Mouse (Mus musculus) neural tube, embryonic 14.5 days (tissue): ENCODE measurements at regions not wholly inside any gene's neighbourhood (a gene's known extent, or its start where the extent isn't known, plus 50 kb on each side); places are given as distances from the start of the nearest gene placed in this dataset.
A peak's percentile ranks its signal among the peaks of the same experiment; 100 is the strongest.

Experiments
- ATAC-seq: fragments of 200-750 bp; cut with Nextera tagmentation; 2 replicates; pipeline ENCODE4 v1.8.0; 2017; ENCODE audit warnings: low read depth, mild to moderate bottlenecking, moderate TSS enrichment, moderate library complexity
- H3K27ac ChIP-seq: fragments of 300-500 bp; sonication (generic); 2 replicates; pipeline ENCODE4 v1.5.1; 2014; ENCODE audit warnings: low read depth, mild to moderate bottlenecking, control low read depth, low read length, moderate library complexity, mixed read lengths
- H3K27me3 ChIP-seq: fragments of 300-500 bp; sonication (generic); 2 replicates; pipeline ENCODE4 v1.6.1; 2014; ENCODE audit warnings: low read length; ENCODE audit not compliant: control insufficient read depth, insufficient read depth
- H3K36me3 ChIP-seq: fragments of 300-500 bp; sonication (generic); 2 replicates; pipeline ENCODE4 v1.6.1; 2014; ENCODE audit warnings: low read length, mixed read lengths; ENCODE audit not compliant: control insufficient read depth, insufficient read depth
- H3K4me1 ChIP-seq: fragments of 300-500 bp; sonication (generic); 2 replicates; pipeline ENCODE4 v1.6.1; 2014; ENCODE audit warnings: low read length; ENCODE audit not compliant: control insufficient read depth, insufficient read depth
- H3K4me2 ChIP-seq: fragments of 300-500 bp; sonication (generic); 2 replicates; pipeline ENCODE4 v1.6.1; 2014; ENCODE audit warnings: mild to moderate bottlenecking, low read depth, low read length, control low read depth
- H3K4me3 ChIP-seq: fragments of 300-500 bp; sonication (generic); 2 replicates; pipeline ENCODE4 v1.5.1; 2014; ENCODE audit warnings: low read depth, low read length, control low read depth, mixed read lengths
- H3K9ac ChIP-seq: fragments of 300-500 bp; sonication (generic); replicated peaks from 2 replicates; pipeline ENCODE4 v1.6.1; 2014; ENCODE audit warnings: low read depth, mild to moderate bottlenecking, control low read depth, low read length, mixed read lengths
- H3K9me3 ChIP-seq: fragments of 300-500 bp; sonication (generic); 2 replicates; pipeline ENCODE4 v1.6.1; 2016; ENCODE audit warnings: low read length; ENCODE audit not compliant: control insufficient read depth
- WGBS: fragments of 180-500 bp; shearing (Covaris S2); extraction: QIAGEN DNeasy Blood & Tissue Kit; methylation state at CpG from one replicate; pipeline ENCODE4 v1.1.7; 2014; 5-methylcytosine and 5-hydroxymethylcytosine counted together

DNA sequence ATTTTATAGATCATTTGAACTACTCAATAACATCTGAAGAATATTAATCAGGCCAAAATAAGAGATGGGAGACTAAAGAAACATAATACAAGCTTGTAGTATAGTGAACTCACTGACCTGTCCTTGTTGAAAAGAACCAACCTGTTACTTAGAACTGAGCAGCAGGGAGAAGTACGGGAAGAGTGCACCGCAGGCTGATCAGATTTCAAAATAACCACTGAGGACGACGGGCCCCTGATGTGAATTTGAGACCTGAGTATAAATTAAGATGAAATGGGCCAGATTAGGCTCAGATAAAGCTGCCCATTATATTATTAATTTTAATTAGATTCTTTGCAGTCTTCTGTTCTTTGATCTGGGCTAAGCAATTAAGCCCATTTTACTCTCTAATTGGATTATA lies 391.2 kb upstream of the Tyrp1 start:
- 79% methylated on average over 4 of the region's 4 CpGs for WGBS
- ATAC-seq, result no peak
- Histone ChIP-seq H3K4me2 (no peak overlapping the region), H3K27me3 (no peaks in the 10 kb centered on the region), H3K9me3 (no peaks in the 10 kb centered on the region), H3K9ac (no peak overlapping the region), H3K4me3 (no peak overlapping the region), H3K4me1 (no peaks in the 10 kb centered on the region), H3K36me3 (no peaks in the 10 kb centered on the region), H3K27ac (no peak overlapping the region)

GRCm38 (mm10) chr4:80463615-80464014 lies 370.3 kb upstream of the Tyrp1 start:
- no peaks in the 10 kb centered on the region for H3K36me3 ChIP-seq
- no peak overlapping the region for H3K9ac ChIP-seq
- H3K27me3 ChIP-seq, result no peaks in the 10 kb centered on the region
- H3K4me1 ChIP-seq, result no peaks in the 10 kb centered on the region
- no peaks in the 10 kb centered on the region for H3K9me3 ChIP-seq
- no peak for ATAC-seq
- WGBS, result 86% methylated on average over 1 of the region's 1 CpGs
- no peak overlapping the region for H3K27ac ChIP-seq
- no peak overlapping the region for H3K4me2 ChIP-seq
- H3K4me3 ChIP-seq, result no peak overlapping the region

DNA sequence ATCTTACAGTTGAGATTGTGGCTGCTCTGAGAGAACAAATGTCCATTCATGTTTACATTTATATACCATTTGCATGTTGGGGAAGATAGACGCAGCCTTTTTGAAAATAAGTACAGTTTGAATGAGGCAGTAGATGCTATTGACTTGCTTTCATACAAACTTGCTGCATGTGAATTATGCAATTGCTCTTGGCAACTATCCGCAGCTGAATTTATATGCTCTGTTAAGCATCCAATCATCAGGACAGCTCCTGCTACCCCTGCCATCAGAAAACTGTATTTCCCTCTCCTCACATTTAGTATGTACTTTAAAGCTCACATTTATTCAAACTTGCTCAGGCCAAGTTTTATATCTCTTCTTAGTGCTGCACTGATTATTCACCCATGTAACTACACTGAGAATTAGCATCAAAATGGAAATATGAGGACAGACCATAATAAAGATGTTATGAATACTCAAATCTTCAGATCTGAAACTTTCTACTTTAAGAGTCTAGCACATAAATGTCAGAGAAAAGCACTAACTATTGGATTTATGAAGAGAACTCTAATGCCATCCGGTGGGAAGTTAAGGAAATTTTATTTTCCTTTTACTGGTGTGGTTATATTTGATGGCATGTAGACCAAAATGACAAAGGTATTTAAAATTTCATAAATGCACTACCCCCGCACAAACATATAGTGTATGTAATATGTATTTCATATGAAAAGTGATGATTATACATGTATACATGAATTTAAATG lies 358.0 kb upstream of the Tyrp1 start:
- no peak overlapping the region for H3K4me2 ChIP-seq
- H3K27ac ChIP-seq, result no peak overlapping the region
- H3K4me1 ChIP-seq, result no peaks in the 10 kb centered on the region
- no peaks in the 10 kb centered on the region for H3K9me3 ChIP-seq
- no peaks in the 10 kb centered on the region for H3K27me3 ChIP-seq
- H3K4me3 ChIP-seq, result no peak overlapping the region
- H3K36me3 ChIP-seq, result no peaks in the 10 kb centered on the region
- 77% methylated on average over 4 of the region's 4 CpGs for WGBS
- no peak for ATAC-seq
- no peak overlapping the region for H3K9ac ChIP-seq

DNA sequence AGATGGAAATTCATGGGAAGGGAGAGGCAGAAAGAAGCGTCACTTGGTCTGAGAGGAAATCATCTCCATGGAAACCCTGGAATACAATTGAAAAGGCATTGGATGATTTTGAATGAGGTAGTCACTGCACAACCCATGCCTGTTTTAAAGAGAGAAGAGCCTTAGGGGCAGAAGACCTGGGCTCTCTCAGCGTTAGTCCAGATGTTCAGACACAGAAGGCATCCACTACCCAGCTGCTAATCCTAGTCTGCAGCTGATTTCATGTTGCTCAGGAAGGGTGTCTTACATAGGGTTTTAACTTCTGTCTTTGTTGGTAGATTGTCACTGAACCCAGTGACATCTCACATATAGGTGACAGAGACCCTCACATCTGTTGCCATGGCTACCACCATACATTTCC lies 318.8 kb upstream of the Tyrp1 start:
- H3K4me1 ChIP-seq, result no peaks in the 10 kb centered on the region
- H3K27me3 ChIP-seq, result no peaks in the 10 kb centered on the region
- WGBS, result 52% methylated on average over 2 of the region's 2 CpGs
- no peak overlapping the region for H3K27ac ChIP-seq
- no peak overlapping the region for H3K4me3 ChIP-seq
- H3K36me3 ChIP-seq, result no peaks in the 10 kb centered on the region
- H3K9me3 ChIP-seq, result no peaks in the 10 kb centered on the region
- no peak overlapping the region for H3K9ac ChIP-seq
- ATAC-seq, result no peak
- H3K4me2 ChIP-seq, result no peak overlapping the region

DNA sequence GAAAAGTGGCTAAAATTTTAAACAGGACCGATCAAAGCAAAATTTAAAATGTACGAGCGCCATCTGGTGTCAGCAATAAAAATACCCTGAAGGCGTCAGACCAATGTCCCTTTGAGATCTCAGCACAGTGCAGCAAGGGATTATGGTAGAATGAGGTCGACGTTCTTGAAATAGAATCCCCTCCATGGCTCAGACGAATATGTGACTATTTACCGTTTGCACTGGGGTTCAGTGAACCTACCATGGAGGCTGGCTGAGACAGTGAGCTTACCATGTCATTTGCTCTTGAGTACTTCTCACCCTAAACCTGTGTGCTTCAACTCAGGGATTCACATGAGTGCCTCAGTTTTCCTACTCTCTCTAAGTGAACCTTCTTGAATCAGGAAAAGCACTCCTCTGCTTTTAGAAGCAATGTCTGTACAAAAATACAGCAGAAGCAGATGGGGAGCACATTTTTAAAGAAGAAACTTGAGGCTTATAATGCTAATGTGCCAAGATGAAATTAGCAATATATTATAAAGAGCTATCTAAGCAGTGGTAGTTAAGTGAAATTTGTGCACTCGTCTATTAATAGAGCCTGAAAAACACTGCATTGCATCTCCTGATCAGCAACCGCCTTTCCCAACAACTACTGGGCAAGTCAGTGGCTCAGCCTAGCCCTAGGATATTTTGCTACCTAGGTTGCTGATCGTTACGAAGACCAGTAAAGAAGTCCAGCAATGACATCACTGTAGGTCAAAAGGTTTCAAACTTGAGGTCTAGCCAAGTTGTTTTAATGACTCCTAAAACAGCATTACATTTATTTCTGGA lies 316.2 kb upstream of the Tyrp1 start:
- Histone ChIP-seq H3K36me3 (no peaks in the 10 kb centered on the region), H3K27ac (no peak overlapping the region), H3K27me3 (no peaks in the 10 kb centered on the region), H3K4me3 (no peak overlapping the region), H3K9me3 (no peaks in the 10 kb centered on the region), H3K9ac (no peak overlapping the region), H3K4me2 (peak overlapping the region; percentile 30; the same call in 1 of the 2 replicates), H3K4me1 (no peaks in the 10 kb centered on the region)
- 30% methylated on average over 12 of the region's 12 CpGs for WGBS
- peak; percentile 51; the same call in 1 of the 2 replicates for ATAC-seq

DNA sequence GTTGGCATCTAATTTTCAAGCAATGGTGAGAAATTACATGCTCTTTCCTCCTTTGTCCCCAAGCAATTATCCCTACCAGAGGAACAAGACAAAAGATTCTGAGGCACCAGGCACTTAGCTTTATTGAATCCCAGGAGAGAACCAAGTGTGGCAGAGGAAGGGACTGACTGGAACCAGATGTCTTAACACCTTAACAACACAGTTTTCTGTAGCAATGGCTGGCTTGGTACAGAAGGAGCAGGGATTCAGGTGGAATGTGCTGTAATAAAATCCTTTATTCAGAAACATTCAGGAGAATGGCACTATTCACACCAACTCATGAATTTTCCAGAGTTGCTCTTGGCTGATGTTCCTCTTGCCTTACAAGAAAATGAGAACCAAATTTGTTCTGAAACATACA lies 315.3 kb upstream of the Tyrp1 start:
- Histone ChIP-seq H3K4me3 (no peak overlapping the region), H3K9me3 (no peaks in the 10 kb centered on the region), H3K4me1 (no peaks in the 10 kb centered on the region), H3K36me3 (no peaks in the 10 kb centered on the region), H3K4me2 (no peak overlapping the region), H3K9ac (no peak overlapping the region), H3K27me3 (no peaks in the 10 kb centered on the region), H3K27ac (no peak overlapping the region)
- ATAC-seq, result no peak

GRCm38 (mm10) chr4:80539854-80540253 lies 294.1 kb upstream of the Tyrp1 start:
- no peaks in the 10 kb centered on the region for H3K4me1 ChIP-seq
- no peak overlapping the region for H3K4me3 ChIP-seq
- ATAC-seq, result no peak
- H3K36me3 ChIP-seq, result no peaks in the 10 kb centered on the region
- H3K4me2 ChIP-seq, result no peak overlapping the region
- no peak overlapping the region for H3K27ac ChIP-seq
- WGBS, result 84% methylated on average over 4 of the region's 4 CpGs
- no peaks in the 10 kb centered on the region for H3K9me3 ChIP-seq
- H3K27me3 ChIP-seq, result no peaks in the 10 kb centered on the region
- H3K9ac ChIP-seq, result no peak overlapping the region

DNA sequence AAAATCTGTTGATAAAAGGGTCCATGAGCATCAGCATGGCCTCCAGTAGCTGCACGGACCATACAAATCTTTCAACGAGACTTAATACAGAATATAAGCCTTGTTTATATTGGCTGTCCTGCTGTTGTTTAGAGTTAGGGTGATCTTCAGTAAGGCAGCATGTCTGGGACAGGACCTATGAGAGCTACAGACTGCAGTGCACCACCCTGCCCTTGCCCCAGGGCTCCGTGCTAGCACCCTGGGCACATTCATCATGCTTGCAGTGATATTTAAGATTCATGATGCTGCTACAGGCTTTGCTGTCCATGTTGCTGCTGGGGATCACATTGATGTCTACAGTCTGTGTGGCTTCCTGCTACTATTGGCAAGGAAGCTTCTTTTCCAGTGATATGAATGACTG lies 288.8 kb upstream of the Tyrp1 start:
- no peak overlapping the region for H3K4me2 ChIP-seq
- no peaks in the 10 kb centered on the region for H3K9me3 ChIP-seq
- H3K36me3 ChIP-seq, result no peaks in the 10 kb centered on the region
- no peak for ATAC-seq
- H3K9ac ChIP-seq, result no peak overlapping the region
- 86% methylated on average over 3 of the region's 3 CpGs for WGBS
- H3K27me3 ChIP-seq, result no peaks in the 10 kb centered on the region
- H3K4me3 ChIP-seq, result no peak overlapping the region
- H3K4me1 ChIP-seq, result no peaks in the 10 kb centered on the region
- no peak overlapping the region for H3K27ac ChIP-seq

DNA sequence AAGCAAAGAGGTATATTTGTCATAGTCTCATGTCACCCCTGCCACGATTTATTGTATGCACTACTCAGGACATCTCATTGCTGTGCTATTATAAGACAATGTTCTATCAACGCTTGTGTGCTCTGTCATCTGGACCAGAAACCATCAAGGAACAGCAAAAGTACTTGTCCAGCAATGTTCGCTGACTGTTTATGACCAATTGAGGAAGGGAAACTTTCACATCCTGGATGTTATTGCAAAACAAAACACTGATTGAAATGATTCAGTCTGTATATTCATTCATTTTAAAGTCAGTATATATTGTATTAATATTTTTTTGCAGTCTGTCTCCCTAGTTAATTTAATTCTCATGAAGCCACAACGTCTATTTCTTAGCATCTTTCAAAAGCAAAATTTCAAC lies 244.5 kb upstream of the Tyrp1 start:
- Histone ChIP-seq H3K9ac (no peak overlapping the region), H3K4me3 (no peak overlapping the region), H3K4me2 (no peak overlapping the region), H3K36me3 (no peaks in the 10 kb centered on the region), H3K4me1 (no peaks in the 10 kb centered on the region), H3K27ac (no peak overlapping the region), H3K9me3 (no peaks in the 10 kb centered on the region), H3K27me3 (no peaks in the 10 kb centered on the region)
- 86% methylated on average over 4 of the region's 4 CpGs for WGBS
- no peak for ATAC-seq
